Mouse (Mus musculus): ENCODE measurements around the gene Grb10.

GRCm38 (mm10) chr11:11960227-11960626, 78.3 kb downstream of the Grb10 start:
- TF ChIP-seq CTCF (IDR thresholded peaks at IDR 0.05; ENCODE audit: low read depth, low read length) (no peak), POLR2A (IDR thresholded peaks at IDR 0.05; ENCODE audit: extremely low read depth, insufficient read depth, low read length) (no peak)

All from liver, adult 2 months (tissue).